Mouse (Mus musculus) forelimb bud, embryonic 11.5 days (tissue): ENCODE measurements around the gene Trappc4.
A peak's percentile ranks its signal among the peaks of the same experiment; 100 is the strongest.
"Not testable (repeated sequence)": the region's sequence is repeated elsewhere in the genome, so short reads cannot be mapped to it uniquely, and the experiment has no call there.

Source experiments
- DNase-seq: peaks from one replicate; pipeline ENCODE4 v3.0.0-alpha.2; 2012; ENCODE audit warnings: low read depth, low spot score

Trappc4 gene

DNA sequence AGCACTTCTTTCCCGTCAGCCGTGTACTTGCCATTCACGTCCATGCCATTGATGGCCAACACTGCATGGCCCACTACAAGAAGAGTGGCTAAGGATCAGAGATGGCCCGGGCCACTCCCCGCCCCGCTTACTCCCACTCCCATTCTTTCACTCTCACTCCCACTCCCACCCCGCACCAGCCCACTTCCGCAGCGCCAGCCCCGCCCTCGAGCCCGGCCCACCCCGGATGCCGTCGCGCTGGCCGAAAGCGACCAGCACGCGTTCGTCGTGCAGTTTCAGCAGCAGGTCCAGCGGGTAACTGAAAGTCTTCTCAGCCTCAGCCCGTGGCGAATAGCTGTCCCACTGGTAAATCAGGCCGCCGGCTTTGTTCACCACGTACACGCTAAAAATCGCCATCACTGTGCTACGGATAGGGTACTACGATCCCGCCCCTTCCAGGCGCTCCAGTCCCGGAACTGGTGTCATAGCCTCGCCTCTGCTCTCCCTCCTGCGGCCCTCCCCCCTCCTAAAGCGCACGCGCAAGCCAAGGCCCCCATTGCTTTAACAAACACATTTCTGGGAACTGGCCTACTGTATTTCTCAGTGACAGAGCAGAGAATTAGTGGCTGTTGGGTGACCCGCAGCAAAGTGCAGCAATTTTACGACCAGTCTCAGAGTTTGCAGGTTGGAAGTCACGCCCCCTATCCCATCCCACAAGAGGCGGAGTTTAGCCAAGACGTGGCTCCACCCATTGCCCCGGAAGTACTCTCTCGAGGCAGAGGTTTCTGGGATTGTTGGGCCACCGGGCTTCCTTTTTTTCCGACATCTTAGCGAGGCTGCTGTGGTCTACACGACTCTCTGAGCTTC lies at the start of gene Trappc4, which contains the start of gene Rps25:
Gene Trappc4 (minus strand): TSS at position 695 of the 846 bp plus-strand sequence.
Gene Rps25 (plus strand): TSS at position 234 of the 846 bp plus-strand sequence.
- DNase-seq = peak; percentile 95

GRCm38 (mm10) chr9:44454891-44455220 lies 47.5 kb upstream of the Trappc4 start, which contains the start of gene Upk2:
Gene Upk2 (minus strand): TSS chr9:44454976.
- no peak for DNase-seq

GRCm38 (mm10) chr9:44454132-44454890 lies 46.9 kb upstream of the Trappc4 start:
- DNase-seq = peak; percentile 85

DNA sequence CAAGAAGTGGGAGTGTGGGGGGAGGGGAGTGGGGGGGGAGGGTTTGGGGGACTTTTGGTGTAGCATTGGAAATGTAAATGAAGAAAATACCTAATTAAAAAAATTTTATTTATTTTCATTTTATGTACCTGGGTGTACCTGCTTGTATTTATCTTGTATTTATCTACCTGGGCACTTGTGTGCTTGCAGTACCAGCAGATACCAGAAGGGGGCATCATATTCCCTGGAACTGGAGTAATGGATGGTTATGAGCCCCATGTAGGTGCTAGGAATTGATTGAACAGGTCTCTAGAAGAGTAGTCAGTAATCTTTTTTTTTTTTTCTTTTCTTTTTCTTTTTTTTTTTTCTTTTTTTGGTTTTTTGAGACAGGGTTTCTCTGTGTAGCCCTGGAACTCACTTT lies 43.0 kb upstream of the Trappc4 start:
- DNase-seq = no peak

DNA sequence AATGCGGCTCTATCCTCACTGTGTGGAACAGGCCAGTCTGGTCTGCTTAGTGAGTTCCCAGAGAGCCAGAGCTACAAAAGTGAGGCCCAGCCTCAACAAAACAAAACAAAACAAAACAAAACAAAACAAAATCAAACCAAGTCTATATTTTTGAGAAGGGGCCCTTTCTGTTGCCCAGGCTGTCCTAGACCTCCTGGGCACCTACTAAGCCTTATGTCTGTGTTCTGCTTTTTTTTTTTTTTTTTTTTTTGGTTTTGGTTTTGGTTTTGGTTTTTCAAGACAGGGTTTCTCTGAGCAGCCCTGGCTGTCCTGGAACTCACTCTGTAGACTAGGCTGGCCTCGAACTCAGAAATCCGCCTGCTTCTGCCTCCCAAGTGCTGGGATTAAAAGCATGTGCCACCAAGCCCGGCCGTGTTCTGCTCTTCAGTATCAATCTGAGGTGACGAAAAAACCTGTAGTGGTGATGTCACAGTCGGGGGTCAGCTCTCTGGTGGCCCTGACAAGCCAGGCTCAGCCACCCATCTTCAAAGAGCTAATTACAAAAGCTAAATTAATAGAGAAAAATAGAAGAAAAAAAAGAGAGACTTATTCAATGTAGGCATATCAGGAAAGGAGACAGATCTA lies 37.1 kb upstream of the Trappc4 start:
- not testable (repeated sequence) for DNase-seq

DNA sequence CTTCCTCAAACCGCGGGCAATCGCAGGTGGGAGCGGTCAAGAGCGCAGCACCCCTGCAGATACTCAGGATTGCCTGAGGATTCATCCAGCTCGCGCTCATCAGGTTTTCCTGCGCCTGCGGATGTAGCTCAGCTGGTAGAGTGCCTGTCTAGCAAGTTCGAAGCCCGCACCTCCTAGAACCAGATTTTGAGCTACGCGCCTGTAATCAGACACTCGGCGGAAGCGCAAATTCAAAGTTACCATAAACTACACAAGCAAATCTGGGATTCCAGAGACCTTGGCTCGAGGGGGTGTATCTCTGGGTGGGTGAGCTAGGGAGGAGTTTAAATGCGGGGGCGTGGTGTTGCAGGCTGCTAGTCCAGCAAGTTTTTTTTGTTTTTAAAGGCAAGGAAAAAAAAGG lies 33.6 kb upstream of the Trappc4 start, which contains the start of gene Foxr1:
Gene Foxr1 (minus strand): TSS at position 176 of the 400 bp plus-strand sequence.
- no peak for DNase-seq

- DNase-seq = no peak
These were observed 28.3 kb upstream of the Trappc4 start for GRCm38 (mm10) chr9:44435747-44436146.

GRCm38 (mm10) chr9:44432577-44433185 lies 25.3 kb upstream of the Trappc4 start:
- DNase-seq = no peak

GRCm38 (mm10) chr9:44423576-44423975 lies 16.2 kb upstream of the Trappc4 start:
- DNase-seq = no peak

DNA sequence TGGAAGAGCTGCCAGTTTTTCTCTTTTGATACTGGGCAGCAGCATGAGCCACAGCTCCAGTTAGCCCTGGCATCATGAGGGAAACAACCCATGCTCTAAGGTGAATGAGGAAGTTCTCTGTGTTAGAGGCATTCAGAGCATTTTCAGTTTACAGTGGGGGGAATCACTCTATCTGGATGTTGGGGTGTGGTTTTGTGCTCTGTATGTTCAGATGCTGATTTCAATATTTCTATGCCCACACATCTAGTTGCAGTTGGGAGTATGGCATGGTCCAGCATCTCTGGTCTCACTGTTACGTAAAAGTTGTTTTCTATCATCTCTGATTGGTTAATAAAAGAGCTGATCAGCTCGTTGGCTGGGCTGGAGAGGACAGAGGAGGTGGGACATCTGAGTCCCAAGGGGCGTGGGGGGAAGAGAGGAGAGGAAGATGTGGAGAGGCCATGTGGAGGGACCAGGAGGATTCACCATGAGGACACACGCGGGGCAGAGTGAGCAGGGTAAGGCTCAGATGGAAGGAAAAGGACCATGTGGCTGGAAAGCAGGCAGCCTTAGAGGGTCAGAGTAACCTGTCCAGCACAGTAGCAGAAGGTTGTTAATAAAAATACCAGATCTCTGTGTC lies 13.0 kb upstream of the Trappc4 start:
- no peak for DNase-seq

DNA sequence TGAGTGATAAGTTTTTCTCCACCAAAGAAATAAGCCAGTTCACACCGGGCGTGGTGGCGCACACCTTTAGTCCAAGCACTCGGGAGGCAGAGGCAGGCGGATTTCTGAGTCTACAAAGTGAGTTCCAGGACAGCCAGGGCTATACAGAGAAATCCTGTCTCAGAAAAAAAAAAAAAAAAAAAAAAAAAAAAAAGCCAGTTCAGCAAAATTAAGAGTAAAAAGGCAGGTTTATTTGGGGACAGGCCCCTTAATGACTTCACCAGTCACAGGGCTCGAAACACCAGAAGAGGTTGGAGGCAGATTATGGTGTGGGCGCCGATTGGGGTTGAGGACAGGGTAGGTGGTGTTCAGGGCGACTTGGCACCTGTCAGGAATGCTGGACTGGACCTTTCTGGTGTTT lies 12.3 kb upstream of the Trappc4 start:
- not testable (repeated sequence) for DNase-seq

DNA sequence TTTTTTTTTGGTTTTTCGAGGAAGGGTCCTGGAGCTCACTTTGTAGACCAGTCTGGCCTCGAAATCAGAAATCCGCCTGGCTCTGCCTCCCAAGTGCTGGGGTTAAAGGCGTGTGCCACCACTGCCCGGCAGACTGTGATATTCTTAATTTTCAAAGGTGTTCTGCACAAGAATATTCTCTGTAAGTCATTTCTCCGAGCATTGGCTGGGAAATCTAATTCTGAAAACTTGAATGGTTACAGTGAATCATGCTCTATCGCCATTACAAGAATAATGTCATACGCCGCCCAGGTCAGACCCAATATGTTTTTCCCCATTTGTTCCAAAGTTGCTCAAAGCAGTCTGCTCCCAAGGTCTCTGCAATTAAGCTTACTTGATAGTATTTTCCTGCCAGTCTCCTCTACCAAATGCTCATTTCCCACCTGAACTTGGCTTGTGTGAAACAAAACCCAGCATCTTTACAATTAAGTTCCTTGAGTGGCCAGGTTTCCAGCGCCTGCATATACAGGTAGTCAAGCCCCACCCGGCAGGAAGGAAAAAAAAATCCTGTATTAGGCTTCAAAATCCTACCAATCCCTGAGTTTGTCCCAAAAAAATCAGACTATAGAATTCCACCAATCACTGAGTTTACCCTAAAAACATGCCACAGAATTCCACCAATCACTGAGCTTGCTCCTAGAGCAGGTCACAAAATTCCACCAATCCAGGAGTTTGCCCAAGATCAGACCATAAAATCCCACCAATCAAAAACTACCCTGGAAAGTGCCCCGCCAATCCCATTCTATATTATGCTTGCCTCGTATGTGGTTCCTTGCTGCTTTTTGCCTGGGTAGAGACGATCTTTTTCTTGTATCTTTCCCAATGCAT lies 11.4 kb upstream of the Trappc4 start, which contains the start of gene Ccdc84:
Gene Ccdc84 (minus strand): TSS at position 51 of the 867 bp plus-strand sequence.
- no peak for DNase-seq

DNA sequence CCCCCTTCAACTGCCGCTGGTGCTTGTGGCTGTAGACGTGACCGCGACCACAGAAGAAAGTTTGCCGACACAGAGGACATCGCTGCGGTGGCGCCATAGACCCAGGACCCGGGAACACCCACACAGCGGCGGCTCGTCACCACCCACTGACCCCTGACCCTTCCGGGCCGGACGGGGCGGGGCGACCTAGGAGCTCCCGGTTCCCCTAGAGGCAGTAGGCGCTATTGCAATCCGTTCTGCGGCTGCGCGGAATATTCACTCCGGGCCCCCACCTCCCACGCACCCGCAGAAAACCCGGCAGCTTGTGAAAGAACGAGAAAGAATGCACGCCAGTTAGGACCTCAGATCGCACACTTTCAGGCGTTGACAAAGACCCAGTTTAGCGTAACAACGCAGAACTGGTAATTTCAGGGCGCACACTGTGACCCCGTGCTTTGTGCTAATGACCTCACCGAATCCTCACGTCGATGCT lies 10.5 kb upstream of the Trappc4 start:
- DNase-seq = peak; percentile 88

- DNase-seq = no peak
These were observed 9.9 kb upstream of the Trappc4 start for GRCm38 (mm10) chr9:44417156-44417891.

- DNase-seq = no peak
These were observed 5.4 kb upstream of the Trappc4 start for GRCm38 (mm10) chr9:44412781-44413180.

DNA sequence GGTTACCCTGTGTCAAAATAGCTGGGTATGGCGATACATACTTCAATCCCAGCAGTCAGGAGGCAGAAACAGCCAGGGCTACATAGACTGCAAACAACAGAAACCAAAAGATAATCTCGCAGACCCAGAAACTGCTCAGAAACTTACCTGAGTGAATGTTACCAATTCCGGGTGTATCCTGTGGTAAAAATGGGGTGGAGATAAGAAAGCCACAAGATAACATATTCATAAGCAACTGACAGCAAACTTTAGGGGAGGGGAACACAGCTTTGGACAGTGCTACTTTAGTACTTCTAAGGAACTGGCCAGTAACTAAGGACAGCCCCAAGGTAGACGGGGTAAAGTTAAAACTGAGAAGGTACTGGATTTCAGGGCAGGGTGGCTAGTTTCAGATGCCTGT lies 4.9 kb upstream of the Trappc4 start:
- no peak for DNase-seq

GRCm38 (mm10) chr9:44411601-44412130 lies 4.3 kb upstream of the Trappc4 start:
- no peak for DNase-seq

DNA sequence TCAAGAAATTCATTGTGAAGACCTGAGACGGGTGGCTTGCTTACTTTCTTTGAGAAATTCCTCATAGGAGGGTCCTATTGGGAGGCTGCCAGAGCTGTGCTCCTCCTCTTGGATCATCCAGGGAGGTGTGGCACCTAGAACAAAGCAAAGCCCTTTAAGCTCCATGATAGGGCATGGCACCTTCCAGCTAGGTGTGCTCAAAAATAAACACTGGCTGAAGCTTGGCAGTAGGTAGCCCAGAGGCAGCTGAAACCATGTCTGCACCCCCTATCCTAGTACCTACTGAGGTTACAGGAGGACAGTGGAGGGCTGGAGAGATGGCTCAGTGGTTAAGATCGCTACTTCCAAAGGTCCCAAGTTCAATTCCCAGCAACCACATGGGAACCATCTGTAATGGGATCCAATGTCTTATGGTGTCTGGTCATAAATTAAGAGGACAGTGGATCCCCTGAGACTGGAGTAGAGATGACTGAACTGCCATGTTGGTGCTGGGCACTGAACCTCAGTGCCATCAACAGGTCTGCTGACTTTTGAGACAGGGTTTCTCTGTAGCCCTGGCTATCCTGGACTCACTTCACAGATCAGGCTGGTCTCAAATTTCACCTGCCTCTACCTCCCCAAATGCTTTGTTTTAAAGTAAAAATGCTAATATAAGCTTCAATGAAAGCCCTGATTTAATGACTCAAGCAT lies 3.4 kb upstream of the Trappc4 start:
- no peak for DNase-seq
